Mouse (Mus musculus) heart, postnatal 4 days (tissue): ENCODE measurements around the gene Amigo2. TPM values are rescaled to one million over a fixed set of nuclear protein-coding genes. Genes with fewer than 3 reads are reported as not detected.
A peak's percentile ranks its signal among the peaks of the same experiment; 100 is the strongest.
"Not testable (repeated sequence)": the region's sequence is repeated elsewhere in the genome, so short reads cannot be mapped to it uniquely, and the experiment has no call there.

Experiments used
- DNase-seq: peaks from one replicate; pipeline ENCODE4 v3.0.0; 2021
- total RNA-seq, 2 experiments: library from RNA; stranded (reverse); gene quantifications; 2 replicates each; pipeline ENCODE4 v1.2.3; 2021

Gene Amigo2
- total RNA-seq, 2 experiments from 2014 or later, result 6.2 to 6.8 TPM

GRCm38 (mm10) chr15:97212501-97213477 lies 34.3 kb downstream of the Amigo2 start:
- no peak for DNase-seq

- not testable (repeated sequence) for DNase-seq
These were observed 37.3 kb downstream of the Amigo2 start for GRCm38 (mm10) chr15:97209754-97210153.

GRCm38 (mm10) chr15:97206506-97206905 lies 40.6 kb downstream of the Amigo2 start:
- no peak for DNase-seq

GRCm38 (mm10) chr15:97205776-97206175 lies 41.3 kb downstream of the Amigo2 start:
- no peak for DNase-seq

- DNase-seq, result no peak
These were observed 42.2 kb downstream of the Amigo2 start for GRCm38 (mm10) chr15:97204889-97205288.

GRCm38 (mm10) chr15:97196644-97197043 lies 50.4 kb downstream of the Amigo2 start:
- no peak for DNase-seq

GRCm38 (mm10) chr15:97195628-97196027 lies 51.5 kb downstream of the Amigo2 start:
- DNase-seq, result peak; percentile 44

Other genes with a start within 250 kb of the Amigo2 start
- 10 to 100 TPM; 76.1 to 79.8 TPM for gene Slc38a4, start 191.3 kb downstream of the Amigo2 start, total RNA-seq
- 1 to 10 TPM; 4.8 to 5.1 TPM for gene Pced1b, start 180 bp downstream of the Amigo2 start, total RNA-seq